Mouse (Mus musculus): ENCODE results near the gene Mlycd. TPM values are rescaled to one million over a fixed set of nuclear protein-coding genes. Genes with fewer than 3 reads are reported as not detected.

The Mlycd gene
- polyA plus RNA-seq, 1 experiment from 2014 or later, result 14.1 TPM

GRCm38 (mm10) chr8:119420318-119420717 lies 25.6 kb downstream of the Mlycd start:
- 73% methylated on average over 7 of the region's 7 CpGs for WGBS
- H3K4me1 ChIP-seq (ENCODE audit: insufficient read depth, low read length), result peaks cover 24% of the 10 kb centered on the region; the same call in 1 of the 2 replicates
- no peak overlapping the region for H3K27ac ChIP-seq (ENCODE audit: low read length)
- no peak overlapping the region for H3K4me2 ChIP-seq (replicated peaks; ENCODE audit: low read depth, low read length)
- H3K4me3 ChIP-seq (ENCODE audit: low read length), result no peak overlapping the region
- no peaks in the 10 kb centered on the region for H3K36me3 ChIP-seq (ENCODE audit: insufficient read depth, low read length)
- no peak for ATAC-seq (ENCODE audit: low FRiP score, low TSS enrichment)
- H3K27me3 ChIP-seq (ENCODE audit: insufficient read depth, low read length), result no peaks in the 10 kb centered on the region
- H3K9me3 ChIP-seq (ENCODE audit: low read length), result no peaks in the 10 kb centered on the region
- no peak overlapping the region for H3K9ac ChIP-seq (replicated peaks; ENCODE audit: low read length)

GRCm38 (mm10) chr8:119421603-119422122 lies 27.0 kb downstream of the Mlycd start:
- Histone ChIP-seq H3K27ac (ENCODE audit: low read length) (no peak overlapping the region), H3K9ac (replicated peaks; ENCODE audit: low read length) (no peak overlapping the region), H3K27me3 (ENCODE audit: insufficient read depth, low read length) (no peaks in the 10 kb centered on the region), H3K4me1 (ENCODE audit: insufficient read depth, low read length) (peaks cover 29% of the 10 kb centered on the region), H3K4me2 (replicated peaks; ENCODE audit: low read depth, low read length) (no peak overlapping the region), H3K36me3 (ENCODE audit: insufficient read depth, low read length) (no peaks in the 10 kb centered on the region), H3K4me3 (ENCODE audit: low read length) (no peak overlapping the region), H3K9me3 (ENCODE audit: low read length) (no peaks in the 10 kb centered on the region)
- 60% methylated on average over 9 of the region's 9 CpGs for WGBS
- no peak for ATAC-seq (ENCODE audit: low FRiP score, low TSS enrichment)

GRCm38 (mm10) chr8:119422123-119422711 lies 27.5 kb downstream of the Mlycd start:
- H3K9me3 ChIP-seq (ENCODE audit: low read length), result no peaks in the 10 kb centered on the region
- no peak overlapping the region for H3K4me2 ChIP-seq (replicated peaks; ENCODE audit: low read depth, low read length)
- H3K4me3 ChIP-seq (ENCODE audit: low read length), result no peak overlapping the region
- 70% methylated on average over 9 of the region's 9 CpGs for WGBS
- ATAC-seq (ENCODE audit: low FRiP score, low TSS enrichment), result no peak
- no peak overlapping the region for H3K27ac ChIP-seq (ENCODE audit: low read length)
- no peak overlapping the region for H3K9ac ChIP-seq (replicated peaks; ENCODE audit: low read length)
- no peaks in the 10 kb centered on the region for H3K36me3 ChIP-seq (ENCODE audit: insufficient read depth, low read length)
- H3K27me3 ChIP-seq (ENCODE audit: insufficient read depth, low read length), result no peaks in the 10 kb centered on the region
- H3K4me1 ChIP-seq (ENCODE audit: insufficient read depth, low read length), result peaks cover 29% of the 10 kb centered on the region

GRCm38 (mm10) chr8:119423631-119424141 lies 29.0 kb downstream of the Mlycd start:
- Histone ChIP-seq H3K36me3 (ENCODE audit: insufficient read depth, low read length) (no peaks in the 10 kb centered on the region), H3K4me2 (replicated peaks; ENCODE audit: low read depth, low read length) (no peak overlapping the region; the same call in 1 of the 2 replicates), H3K4me3 (ENCODE audit: low read length) (no peak overlapping the region), H3K27ac (ENCODE audit: low read length) (peak overlapping the region; percentile 79), H3K4me1 (ENCODE audit: insufficient read depth, low read length) (peaks cover 37% of the 10 kb centered on the region), H3K27me3 (ENCODE audit: insufficient read depth, low read length) (no peaks in the 10 kb centered on the region), H3K9ac (replicated peaks; ENCODE audit: low read length) (no peak overlapping the region; the same call in 1 of the 2 replicates), H3K9me3 (ENCODE audit: low read length) (no peaks in the 10 kb centered on the region)
- WGBS, result 49% methylated on average over 9 of the region's 9 CpGs
- no peak for ATAC-seq (ENCODE audit: low FRiP score, low TSS enrichment)

GRCm38 (mm10) chr8:119424199-119424733 lies 29.6 kb downstream of the Mlycd start:
- no peak overlapping the region; the same call in 1 of the 2 replicates for H3K4me2 ChIP-seq (replicated peaks; ENCODE audit: low read depth, low read length)
- H3K9me3 ChIP-seq (ENCODE audit: low read length), result no peaks in the 10 kb centered on the region
- H3K27me3 ChIP-seq (ENCODE audit: insufficient read depth, low read length), result no peaks in the 10 kb centered on the region
- peak overlapping the region; percentile 79 for H3K27ac ChIP-seq (ENCODE audit: low read length)
- no peak overlapping the region for H3K4me3 ChIP-seq (ENCODE audit: low read length)
- peaks cover 36% of the 10 kb centered on the region for H3K4me1 ChIP-seq (ENCODE audit: insufficient read depth, low read length)
- no peak overlapping the region; the same call in 1 of the 2 replicates for H3K9ac ChIP-seq (replicated peaks; ENCODE audit: low read length)
- 69% methylated on average over 10 of the region's 10 CpGs for WGBS
- peak; percentile 29; the same call in 1 of the 2 replicates for ATAC-seq (ENCODE audit: low FRiP score, low TSS enrichment)
- H3K36me3 ChIP-seq (ENCODE audit: insufficient read depth, low read length), result no peaks in the 10 kb centered on the region

- Histone ChIP-seq H3K4me2 (replicated peaks; ENCODE audit: low read depth, low read length) (no peak overlapping the region), H3K4me3 (ENCODE audit: low read length) (no peak overlapping the region), H3K27me3 (ENCODE audit: insufficient read depth, low read length) (no peaks in the 10 kb centered on the region), H3K36me3 (ENCODE audit: insufficient read depth, low read length) (no peaks in the 10 kb centered on the region), H3K27ac (ENCODE audit: low read length) (peak overlapping the region; percentile 79), H3K4me1 (ENCODE audit: insufficient read depth, low read length) (peaks cover 31% of the 10 kb centered on the region), H3K9ac (replicated peaks; ENCODE audit: low read length) (no peak overlapping the region), H3K9me3 (ENCODE audit: low read length) (no peaks in the 10 kb centered on the region)
- 80% methylated on average over 10 of the region's 10 CpGs for WGBS
- no peak for ATAC-seq (ENCODE audit: low FRiP score, low TSS enrichment)
Measured at GRCm38 (mm10) chr8:119424740-119425139, 30.1 kb downstream of the Mlycd start.

DNA sequence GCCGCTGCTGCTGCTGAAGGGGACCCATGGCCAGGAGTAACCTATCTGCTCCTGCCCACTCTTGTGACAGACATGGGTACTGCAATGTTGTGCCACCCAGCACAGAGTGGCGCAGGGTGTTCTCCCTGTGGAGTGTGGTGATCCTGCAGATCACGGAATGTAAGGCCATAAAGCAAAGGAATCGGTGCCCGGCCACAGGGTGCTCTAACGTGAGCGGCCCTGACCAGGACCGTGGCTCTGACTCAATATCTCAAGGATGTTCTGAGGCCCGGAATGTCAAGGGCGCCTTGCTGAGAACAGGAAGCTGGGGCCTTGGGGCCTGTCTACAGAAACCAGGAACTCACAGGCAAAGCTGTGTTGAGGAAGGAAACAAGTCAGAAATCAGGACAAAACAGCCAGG lies 30.9 kb downstream of the Mlycd start:
- 79% methylated on average over 10 of the region's 10 CpGs for WGBS
- peak overlapping the region; percentile 67; the same call in 1 of the 2 replicates for H3K27ac ChIP-seq (ENCODE audit: low read length)
- ATAC-seq (ENCODE audit: low FRiP score, low TSS enrichment), result 0 out of 2 replicates have a peak, but pooled peaks have one; percentile 11
- no peak overlapping the region for H3K4me3 ChIP-seq (ENCODE audit: low read length)
- H3K9me3 ChIP-seq (ENCODE audit: low read length), result no peaks in the 10 kb centered on the region
- peaks cover 31% of the 10 kb centered on the region for H3K4me1 ChIP-seq (ENCODE audit: insufficient read depth, low read length)
- H3K9ac ChIP-seq (replicated peaks; ENCODE audit: low read length), result no peak overlapping the region
- no peak overlapping the region for H3K4me2 ChIP-seq (replicated peaks; ENCODE audit: low read depth, low read length)
- no peaks in the 10 kb centered on the region for H3K27me3 ChIP-seq (ENCODE audit: insufficient read depth, low read length)
- H3K36me3 ChIP-seq (ENCODE audit: insufficient read depth, low read length), result no peaks in the 10 kb centered on the region

DNA sequence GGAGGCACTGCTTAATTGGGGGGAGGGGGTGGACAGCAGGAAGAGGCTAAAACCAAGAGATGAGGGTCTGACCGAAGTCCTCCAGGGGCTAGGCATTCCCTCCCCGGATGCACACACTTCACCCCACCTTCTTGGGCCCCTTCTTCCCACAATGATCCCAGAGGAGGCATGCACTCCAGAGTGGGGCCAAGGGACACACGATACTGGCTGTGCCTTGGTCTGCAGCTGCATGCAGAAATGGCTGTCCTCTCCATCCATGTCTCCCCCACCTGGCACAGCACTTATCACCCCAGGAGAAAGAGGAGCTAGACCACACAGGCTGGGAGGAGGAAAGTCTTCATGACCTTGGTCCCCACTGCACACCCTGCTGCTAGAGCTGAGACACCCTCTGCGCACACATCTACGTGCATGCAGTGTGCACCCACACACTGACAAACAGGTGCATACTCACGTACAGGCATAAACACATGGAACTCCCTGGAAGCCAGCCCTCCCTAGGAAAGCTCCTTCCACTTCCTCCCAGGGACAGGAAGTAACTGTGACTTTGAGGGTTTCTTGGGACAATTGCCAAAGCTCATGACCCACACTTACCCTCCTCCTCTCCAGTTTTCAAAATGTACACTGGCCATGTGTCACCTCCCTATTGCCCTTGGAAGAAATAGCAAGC lies 31.5 kb downstream of the Mlycd start:
- Histone ChIP-seq H3K9me3 (ENCODE audit: low read length) (no peaks in the 10 kb centered on the region), H3K4me1 (ENCODE audit: insufficient read depth, low read length) (peaks cover 31% of the 10 kb centered on the region), H3K27ac (ENCODE audit: low read length) (peak overlapping the region; percentile 67), H3K4me2 (replicated peaks; ENCODE audit: low read depth, low read length) (no peak overlapping the region), H3K9ac (replicated peaks; ENCODE audit: low read length) (no peak overlapping the region), H3K36me3 (ENCODE audit: insufficient read depth, low read length) (no peaks in the 10 kb centered on the region), H3K4me3 (ENCODE audit: low read length) (no peak overlapping the region), H3K27me3 (ENCODE audit: insufficient read depth, low read length) (no peaks in the 10 kb centered on the region)
- no peak for ATAC-seq (ENCODE audit: low FRiP score, low TSS enrichment)
- 61% methylated on average over 6 of the region's 6 CpGs for WGBS

DNA sequence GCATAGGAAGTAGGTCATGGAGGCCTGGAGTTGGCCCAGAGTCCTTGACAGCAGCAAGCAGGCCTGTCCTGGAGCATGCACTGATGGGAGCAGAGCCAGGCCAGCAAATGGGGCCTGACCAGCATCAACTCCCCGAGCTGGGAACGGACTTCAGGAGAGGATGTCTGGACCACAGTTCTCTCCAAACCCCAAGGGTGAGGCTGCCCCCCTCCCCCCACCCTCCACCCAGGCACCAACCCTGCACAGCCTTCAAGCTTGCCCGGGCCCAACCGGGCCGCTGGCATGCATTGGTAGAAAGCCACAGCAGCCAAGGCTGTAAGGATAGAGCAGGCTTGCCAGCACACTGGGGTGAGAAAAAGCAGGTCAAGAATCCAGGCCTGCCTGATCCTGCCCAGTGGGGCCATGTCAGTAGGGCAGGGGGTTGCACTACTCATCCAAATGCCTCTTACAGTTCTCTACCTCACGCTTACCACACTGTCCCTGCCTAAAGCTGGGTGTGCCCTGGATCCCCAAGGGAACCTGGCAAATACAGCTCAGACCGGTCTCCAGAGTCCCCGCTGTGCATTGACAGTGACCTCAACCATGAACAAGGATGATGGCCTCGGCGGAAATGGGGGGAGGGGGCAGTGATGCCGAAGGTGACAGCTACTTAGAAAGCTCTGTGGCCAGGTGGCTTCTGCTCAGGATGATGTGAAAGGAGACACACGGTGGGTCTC lies 33.1 kb downstream of the Mlycd start:
- 64% methylated on average over 12 of the region's 12 CpGs for WGBS
- no peaks in the 10 kb centered on the region for H3K36me3 ChIP-seq (ENCODE audit: insufficient read depth, low read length)

More for the DNA sequence above, 33.1 kb downstream of the Mlycd start:
- Histone ChIP-seq H3K4me1 (ENCODE audit: insufficient read depth, low read length) (peaks cover 31% of the 10 kb centered on the region), H3K9me3 (ENCODE audit: low read length) (no peaks in the 10 kb centered on the region), H3K27ac (ENCODE audit: low read length) (no peak overlapping the region), H3K9ac (replicated peaks; ENCODE audit: low read length) (no peak overlapping the region), H3K4me2 (replicated peaks; ENCODE audit: low read depth, low read length) (no peak overlapping the region), H3K27me3 (ENCODE audit: insufficient read depth, low read length) (no peaks in the 10 kb centered on the region), H3K4me3 (ENCODE audit: low read length) (no peak overlapping the region)
- ATAC-seq (ENCODE audit: low FRiP score, low TSS enrichment), result no peak
